Mouse (Mus musculus) ES-E14 (cell line): ENCODE data around the gene Rimkla.

Source experiments
- CHD2 ChIP-seq: IDR thresholded peaks from 2 replicates; pipeline ENCODE4 v1.6.1; 2014; ENCODE audit warnings: mild to moderate bottlenecking, low read depth, low read length, inconsistent platforms
- HCFC1 ChIP-seq: IDR thresholded peaks from 2 replicates; pipeline ENCODE4 v1.6.1; 2012; ENCODE audit warnings: low read length, inconsistent platforms, borderline replicate concordance; ENCODE audit not compliant: insufficient read depth
- MAFK ChIP-seq: IDR thresholded peaks from 2 replicates; pipeline ENCODE4 v1.6.1; 2014; ENCODE audit warnings: mild to moderate bottlenecking, low read depth, low read length, inconsistent platforms; ENCODE audit not compliant: insufficient read depth
- ZC3H11A ChIP-seq: IDR thresholded peaks from 2 replicates; pipeline ENCODE4 v1.6.1; 2012; ENCODE audit warnings: low read depth, mild to moderate bottlenecking, inconsistent platforms, low read length, borderline replicate concordance
- ZNF384 ChIP-seq: IDR thresholded peaks from 2 replicates; pipeline ENCODE4 v1.6.1; 2012; ENCODE audit warnings: low read depth, low read length, inconsistent platforms

DNA sequence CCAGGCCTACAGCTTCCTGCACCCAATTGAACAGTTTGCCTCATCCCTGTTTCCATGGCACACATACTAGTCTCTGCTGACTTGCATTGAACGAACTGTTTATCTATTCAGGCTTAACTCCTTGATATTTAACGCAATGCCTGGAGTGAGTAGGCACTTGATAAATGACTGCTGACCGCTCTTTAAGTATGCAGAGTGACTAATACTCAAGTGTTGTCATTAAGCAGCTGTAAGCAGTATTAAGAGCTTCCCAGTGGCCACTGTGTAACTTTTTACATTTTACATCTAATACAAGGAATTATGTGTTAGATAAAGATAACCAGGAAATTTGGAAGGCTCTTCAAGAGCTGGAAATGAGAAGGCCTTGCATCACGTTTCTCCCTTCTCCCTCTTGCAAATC, 42.7 kb upstream of the Rimkla start:
- TF ChIP-seq CHD2 (no peak), ZNF384 (no peak), HCFC1 (no peak), MAFK (no peak), ZC3H11A (no peak)
